Mouse (Mus musculus) activated CD4-positive, CD25-positive, alpha-beta regulatory T cell, adult 4 months (primary cell): Measurements from ENCODE around the gene Ccdc114. TPM values are rescaled to one million over a fixed set of nuclear protein-coding genes. Genes with fewer than 3 reads are reported as not detected.
A peak's percentile ranks its signal among the peaks of the same experiment; 100 is the strongest.
"Not testable (repeated sequence)": the region's sequence is repeated elsewhere in the genome, so short reads cannot be mapped to it uniquely, and the experiment has no call there.

Experiments
- ATAC-seq: one replicate; pipeline ENCODE4 v1.8.0; 2017
- polyA plus RNA-seq, 2 experiments: library from polyadenylated mRNA; unstranded; fragments of 100-300 nt; shearing (Covaris generic); gene quantifications; one replicate each; pipeline ENCODE4 v1.2.1; 2017

The Ccdc114 gene
- polyA plus RNA-seq, result 1 to 10 TPM in 1 of 2 experiments, under 1 TPM in 1; 0.96 to 2.2 TPM

DNA sequence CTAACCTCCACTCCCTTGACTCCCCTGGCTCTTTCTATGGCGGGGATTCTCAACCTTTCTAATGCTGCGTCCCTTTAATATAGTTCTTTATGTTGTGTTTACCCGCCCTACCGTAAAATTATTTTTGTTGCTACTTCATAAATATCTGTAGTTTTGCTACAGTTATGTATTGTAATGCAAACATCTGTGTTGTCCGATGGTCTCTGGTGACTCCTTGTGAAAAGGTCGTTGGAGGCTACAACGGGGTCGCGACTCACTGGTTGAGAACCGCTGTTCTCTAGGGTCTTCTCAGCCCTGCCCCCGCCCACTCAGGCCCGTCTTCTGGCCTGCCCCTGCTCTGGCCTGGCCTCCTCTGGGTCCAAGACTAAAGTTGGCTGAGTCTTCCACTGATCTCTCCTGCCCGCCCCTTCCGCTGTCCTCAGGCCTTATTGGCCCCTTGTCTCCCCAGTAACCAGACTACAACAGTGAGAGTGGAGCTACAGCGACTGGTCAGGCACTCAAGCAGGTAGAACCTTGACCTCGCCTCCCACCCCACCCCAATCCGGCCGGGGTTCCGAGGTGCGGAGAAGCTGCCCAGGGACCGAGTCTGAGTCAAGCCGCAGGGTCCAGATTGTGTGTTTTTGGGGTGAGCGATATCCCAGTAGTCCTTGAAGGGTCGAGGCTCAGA lies at the start of gene Ccdc114:
Gene Ccdc114, plus strand, starts transcription at position 311 of the 667 bp plus-strand sequence.
- ATAC-seq, result no peak

DNA sequence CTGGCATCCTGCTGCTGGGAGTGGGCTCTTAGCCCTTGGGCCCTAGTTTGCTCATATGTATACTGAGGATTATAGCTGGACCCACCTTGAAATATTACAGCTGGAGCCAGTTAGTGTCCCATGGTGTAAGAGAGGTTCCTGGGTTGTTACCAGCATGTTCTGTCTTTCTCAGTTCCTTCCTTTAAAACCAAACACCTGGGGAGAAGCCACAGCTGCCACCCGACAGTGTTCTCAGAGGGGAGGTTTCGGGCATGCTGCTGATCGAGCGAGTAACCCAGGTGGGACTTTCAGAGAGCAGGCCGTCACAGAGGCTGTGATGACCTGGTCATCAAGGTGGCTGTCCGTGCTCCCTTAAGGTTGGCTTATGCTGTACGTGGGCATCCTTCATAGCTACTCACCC lies 47.0 kb upstream of the Ccdc114 start:
- no peak for ATAC-seq

DNA sequence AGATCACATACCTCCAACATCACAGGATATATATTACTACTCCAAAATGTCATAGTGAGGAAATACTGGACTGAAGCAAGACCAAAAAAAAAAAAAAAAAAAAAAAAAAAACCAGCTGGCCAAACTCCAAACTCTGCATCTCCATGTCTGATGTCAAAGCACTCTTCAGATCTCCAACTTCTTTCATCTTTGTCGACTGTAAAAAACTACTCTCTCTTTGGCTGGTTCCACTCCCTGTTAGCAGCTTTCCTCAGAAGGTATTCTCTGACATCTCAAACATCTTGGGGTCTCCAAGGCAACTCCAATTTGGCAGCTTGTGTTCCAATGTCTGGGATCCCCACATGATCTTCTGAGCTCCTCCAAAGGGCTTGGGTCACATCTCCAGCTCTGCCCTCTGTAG lies 45.6 kb upstream of the Ccdc114 start, which contains the start of gene Grin2d:
Gene Grin2d, minus strand, starts transcription at position 101 of the 400 bp plus-strand sequence.
- ATAC-seq, result not testable (repeated sequence)

DNA sequence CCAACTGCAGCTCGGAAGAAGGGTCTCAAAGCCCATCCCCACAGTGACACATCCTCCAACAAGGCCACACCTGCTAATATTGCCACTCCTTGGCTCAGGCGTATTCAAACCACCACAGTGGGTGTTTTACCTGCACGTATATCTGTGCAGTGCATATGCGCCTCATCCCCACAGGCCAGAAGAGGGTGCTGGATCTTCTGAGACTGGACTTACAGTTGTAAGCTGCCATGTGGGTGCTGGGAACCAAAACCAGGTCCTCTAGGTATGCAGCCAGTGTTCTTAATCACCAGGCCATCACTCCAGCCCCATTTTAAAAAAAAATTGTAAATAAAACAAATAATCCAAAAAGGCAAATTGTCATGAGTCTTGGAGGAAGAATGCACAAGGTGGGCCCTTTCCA lies 43.3 kb upstream of the Ccdc114 start:
- no peak for ATAC-seq

DNA sequence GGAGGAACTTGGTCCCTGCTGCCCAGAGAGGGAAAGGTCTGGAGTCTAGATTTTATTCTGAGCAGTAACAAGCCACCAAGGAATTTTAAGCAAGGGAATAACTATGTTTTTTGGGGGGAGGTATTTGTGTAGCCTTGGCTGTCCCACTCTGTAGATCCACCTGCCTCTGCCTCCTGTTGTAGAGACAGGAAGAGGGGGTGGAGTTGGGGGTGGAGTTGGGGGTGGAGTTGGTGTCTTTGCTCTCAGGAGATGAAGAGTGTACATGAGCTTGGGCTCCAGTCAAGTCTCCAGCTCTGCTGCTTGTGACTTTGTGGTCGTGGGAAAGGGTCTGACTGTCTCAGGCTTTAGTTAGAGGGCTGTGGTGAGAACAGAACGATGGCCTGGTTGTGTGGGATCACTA lies 42.9 kb upstream of the Ccdc114 start:
- no peak for ATAC-seq

DNA sequence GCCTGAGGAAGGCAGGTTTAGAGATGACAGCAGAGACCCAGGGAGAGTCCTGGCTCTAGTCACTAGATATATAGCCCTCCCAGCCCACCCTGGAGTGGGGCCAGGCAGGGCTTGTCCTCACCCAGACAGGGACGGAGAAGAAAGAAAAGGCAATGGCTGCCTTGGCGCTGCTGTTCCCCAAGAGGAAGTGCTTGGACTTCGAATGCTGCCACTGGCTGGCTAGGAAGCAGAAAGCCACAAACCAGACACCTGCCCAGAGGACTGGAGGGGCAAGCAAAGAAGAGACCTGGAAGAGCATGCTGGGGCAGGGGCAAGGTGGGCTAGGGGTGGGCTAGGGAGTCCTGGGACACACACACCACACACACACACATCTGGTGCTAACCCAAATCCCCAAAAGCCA lies 36.6 kb upstream of the Ccdc114 start:
- ATAC-seq, result no peak

DNA sequence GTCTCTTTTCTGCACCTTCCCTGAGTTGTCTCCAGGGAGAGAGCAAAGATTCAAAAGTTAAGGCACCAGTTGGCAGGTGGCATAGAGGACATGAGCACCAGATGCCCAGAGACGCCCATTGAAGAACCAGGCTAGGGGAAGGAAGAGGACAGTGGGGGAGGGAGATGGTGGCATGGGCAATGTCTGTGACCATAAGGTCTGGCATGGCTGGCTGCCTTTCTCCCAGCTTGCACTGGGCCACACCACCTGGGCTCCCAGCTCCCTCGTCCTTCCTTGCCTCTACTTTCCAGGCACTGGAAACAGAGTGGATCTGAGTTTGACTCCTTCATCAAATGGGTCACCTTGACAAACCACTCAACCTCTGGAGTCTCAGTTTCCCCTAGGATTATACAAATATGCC lies 31.2 kb upstream of the Ccdc114 start:
- ATAC-seq, result no peak

DNA sequence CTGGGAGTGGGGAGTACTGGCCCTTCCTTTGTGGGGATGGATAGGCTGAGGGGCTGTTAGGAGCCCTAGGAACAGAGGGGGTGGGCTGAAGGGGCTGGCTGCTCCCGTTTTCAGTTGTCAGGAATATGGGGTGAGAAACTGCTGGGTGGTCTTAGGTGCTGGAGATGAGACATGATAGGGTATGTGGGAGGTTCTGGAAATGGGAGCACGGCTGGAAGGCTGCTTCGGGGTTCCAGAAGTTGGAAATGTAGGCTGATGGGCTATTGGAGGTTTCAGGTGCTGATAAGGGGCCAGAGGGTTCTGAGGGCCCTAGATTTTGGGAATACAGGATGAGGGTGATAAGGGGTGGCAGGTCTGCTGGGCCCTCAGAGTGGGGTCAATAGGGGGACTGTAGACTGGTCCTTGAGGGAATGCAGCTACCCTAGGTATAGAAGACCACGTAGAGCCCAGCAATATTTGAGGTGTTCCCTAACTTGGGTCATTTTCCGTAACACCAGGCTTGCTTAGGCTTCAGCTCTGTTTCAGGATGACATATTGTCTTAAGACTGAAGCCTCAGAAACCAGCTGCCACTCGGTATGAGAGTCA lies 27.8 kb upstream of the Ccdc114 start:
- ATAC-seq, result peak; percentile 7

DNA sequence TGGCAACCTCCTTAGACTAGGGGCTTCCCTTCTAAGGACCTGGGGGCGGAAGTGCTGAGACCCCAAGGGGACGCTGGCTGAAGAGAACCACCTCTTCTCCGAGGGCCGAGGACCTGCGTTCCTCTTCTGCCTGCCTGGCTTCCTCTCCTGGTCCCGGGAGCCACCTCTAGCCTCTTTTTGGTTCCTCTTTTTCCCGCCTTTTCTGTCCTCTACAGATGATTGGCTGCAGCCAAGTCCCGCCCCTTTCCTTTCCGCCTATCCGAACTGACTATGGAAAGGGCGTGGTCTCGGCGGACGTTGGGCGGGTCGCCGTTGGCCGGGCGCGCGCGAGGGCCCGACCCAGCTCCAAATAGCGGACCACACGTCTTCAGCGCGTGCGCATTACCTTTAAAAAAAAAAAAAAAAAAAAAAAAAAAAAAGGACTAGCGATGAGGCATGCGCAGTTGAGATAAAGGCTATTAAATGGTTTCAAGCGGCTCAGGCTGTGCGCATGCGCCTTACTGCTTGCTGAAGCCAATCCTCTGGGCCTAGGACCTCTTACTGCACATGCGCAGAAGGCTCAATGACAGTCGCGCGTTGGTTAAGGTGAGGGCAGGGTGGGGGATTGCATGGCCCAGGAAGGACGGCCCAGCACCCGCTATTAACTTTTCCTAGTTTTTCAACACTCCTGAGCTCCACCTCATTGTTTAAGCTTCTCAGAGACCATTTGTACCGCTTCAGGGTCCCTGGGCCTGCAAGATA lies 27.2 kb upstream of the Ccdc114 start, which contains the start of the genes Syngr4 and Tmem143:
Gene Syngr4, minus strand, starts transcription at position 198 of the 741 bp plus-strand sequence.
Gene Tmem143, plus strand, starts transcription at position 425 of the 741 bp plus-strand sequence.
- ATAC-seq, result peak; percentile 91

DNA sequence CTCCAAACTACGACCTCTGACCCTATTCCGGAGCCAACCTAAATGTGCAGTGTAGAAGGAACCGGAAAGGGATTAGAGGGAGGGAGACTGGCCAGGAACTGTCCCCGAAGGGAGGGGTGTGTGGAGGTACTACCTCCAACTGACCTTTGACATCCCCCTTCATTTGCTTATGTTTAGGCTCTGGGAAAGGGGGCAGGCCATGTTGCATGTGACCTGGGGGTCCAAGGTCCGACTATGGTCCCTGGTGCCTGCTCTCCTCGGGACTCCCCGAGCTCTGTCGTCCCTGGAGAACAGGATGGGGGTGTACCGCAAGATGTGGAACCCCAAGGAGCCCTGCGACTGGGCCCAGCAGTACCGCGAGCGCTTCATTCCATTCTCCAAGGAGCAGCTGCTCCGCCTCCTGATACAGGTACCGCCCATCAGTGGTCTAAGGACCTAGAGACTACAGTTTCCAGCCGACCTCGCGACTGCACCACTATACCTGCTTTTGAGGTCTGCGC lies 26.6 kb upstream of the Ccdc114 start:
- ATAC-seq, result no peak

DNA sequence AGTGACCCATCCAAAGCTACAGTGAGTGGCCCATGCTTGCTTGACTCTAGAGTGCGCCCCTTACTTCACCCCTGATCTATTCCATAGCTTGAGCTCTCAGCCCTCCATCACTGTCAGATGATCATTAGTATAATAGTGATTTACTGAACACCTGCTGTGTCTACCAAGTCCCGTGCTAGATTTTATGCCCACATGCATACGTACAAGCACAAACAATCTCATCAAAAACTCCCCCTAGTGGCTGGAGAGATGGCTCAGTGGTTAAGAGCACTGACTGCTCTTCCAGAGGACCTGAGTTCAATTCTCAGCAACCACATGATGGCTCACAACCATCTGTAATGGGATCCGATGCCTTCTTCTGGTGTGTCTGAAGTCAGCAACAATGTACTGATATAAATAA lies 25.7 kb upstream of the Ccdc114 start:
- peak; percentile 32 for ATAC-seq

DNA sequence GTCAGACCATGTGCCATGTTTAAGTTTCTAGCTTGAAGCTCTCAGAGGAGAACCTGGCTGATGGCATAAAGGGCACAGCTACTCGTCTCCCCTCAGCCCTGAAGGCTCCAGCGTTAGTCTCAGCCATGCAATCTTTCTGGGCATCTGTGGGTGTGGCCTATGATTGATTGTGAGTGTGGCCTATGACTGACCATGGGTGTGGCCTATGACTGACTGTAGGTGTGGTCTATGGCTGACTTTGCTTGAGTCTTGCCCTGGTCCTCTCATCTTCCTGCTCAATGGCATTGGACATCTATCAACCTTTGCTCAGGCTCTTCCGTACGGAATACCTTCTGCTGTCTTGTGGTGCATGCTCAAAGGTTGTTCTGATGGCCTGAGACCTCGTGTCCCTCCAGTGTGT lies 22.3 kb upstream of the Ccdc114 start:
- ATAC-seq, result no peak

DNA sequence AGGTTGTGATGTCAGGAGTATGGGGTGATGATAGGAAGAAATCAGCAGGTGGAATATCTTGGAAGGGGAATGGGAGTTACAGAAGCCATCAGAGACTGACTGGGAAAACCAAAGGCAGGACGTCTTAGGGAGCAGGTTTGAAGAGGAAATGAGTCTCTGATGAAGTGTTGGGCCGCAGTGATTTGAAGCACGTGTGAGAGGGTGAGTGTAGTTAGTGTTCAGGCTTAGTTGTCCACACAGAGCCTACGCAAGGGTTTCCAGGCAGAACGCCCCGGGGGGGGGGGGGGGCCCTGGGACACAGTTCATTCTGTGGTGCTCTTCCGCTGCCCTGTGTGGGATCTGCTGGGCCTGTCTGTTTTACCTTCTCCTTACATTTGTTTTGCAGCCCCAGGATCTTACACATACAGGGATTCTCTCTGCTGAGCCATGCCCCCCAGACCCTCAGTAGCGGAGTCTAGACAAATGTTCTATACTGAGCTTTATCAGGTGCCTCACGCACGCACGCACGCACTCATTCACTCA lies 21.3 kb upstream of the Ccdc114 start:
- no peak for ATAC-seq

DNA sequence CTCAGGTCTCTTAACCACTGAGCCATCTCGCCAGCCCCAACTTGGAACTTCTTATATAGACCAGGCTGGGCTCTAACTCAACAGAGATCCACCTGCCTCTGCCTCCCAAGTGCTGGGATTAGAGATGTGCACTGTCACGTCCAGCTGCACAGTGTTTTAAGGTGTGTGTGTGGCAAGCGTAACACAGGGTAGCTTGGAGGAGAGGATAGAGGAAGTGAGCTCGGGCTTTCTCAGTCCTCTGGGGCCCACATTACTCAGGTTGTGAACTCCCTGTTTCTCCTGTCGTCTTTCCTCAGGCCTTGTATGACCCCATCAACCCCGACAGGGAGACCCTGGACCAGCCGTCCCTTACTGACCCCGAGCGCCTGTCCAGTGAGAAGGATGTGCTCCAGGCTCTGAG lies 17.2 kb upstream of the Ccdc114 start:
- no peak for ATAC-seq

DNA sequence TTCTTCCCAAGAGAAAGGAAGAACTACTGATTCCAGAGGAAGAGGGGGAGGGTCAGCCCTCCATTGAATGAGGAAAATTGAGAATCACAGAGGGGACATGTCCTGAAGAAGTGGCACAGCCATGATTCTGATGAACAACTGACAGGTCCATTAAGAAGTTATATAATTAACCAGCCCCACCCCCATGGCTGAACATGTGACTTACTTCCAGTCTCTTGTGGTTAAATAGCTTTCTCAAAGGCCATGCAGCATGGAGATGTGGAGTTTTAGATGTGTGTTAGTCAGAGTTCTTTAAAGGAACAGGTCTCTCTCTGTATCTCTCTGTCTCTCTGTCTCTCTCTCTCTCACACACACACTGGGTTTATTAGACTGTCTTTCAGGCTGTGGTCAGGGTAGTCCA lies 15.5 kb upstream of the Ccdc114 start:
- no peak for ATAC-seq

DNA sequence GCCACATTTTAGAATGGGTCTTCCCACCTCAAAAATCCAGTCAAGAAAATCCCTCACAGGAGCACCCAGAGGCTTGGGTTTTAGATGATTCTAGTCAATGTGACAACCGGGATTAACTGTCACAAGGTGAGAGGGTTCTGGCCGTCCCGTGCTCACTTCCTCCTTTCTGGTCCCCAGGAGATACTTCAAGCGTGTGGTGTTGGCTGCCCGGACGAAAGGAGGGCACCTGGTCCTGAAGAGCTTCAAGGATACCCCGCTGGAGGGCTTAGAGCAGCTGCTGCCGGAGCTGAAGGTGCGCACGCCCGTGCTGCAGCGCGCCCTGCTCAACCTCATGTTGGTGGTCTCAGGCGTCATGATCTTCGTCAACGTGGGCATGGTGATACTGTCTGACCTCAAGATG lies 14.7 kb upstream of the Ccdc114 start:
- ATAC-seq, result no peak

DNA sequence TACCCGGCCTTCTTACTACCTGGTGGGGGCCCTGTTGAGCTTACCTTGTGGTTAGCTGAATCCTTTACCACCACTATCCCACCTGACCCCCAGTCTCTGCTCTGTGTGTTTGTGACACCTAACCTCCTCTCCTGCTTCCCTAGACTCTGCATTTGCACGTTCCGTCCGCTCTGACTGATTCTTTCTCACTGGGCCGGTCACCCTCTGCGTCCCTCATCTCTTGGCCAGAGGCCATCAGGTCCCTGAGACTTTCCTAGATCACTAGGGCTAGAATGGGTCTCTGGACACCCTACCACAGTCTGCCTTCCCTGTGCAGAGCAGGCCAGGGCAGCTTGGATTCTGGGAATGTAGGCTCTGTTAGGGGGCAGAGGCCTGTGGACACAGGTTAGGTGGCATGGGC lies 9.8 kb upstream of the Ccdc114 start:
- ATAC-seq, result no peak

DNA sequence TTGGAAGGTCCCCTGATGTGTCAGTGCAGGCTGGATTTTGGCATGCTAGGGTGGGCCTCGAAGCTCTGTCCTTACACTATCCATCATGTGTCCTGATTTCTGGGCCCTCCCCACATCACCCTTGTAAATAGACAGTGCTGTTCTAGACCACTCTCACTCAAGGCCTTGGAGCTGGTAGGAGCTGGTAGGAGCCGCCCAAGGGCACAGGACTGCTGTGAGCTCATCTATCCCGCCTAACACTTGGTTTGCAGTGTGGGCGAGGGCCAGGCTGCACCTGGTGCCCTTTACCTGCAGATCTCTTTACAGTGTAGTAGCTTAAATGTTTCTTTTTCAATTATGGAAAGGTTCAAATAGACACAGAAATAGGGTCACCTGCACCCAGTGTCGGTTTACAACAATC lies 8.9 kb upstream of the Ccdc114 start:
- ATAC-seq, result no peak

DNA sequence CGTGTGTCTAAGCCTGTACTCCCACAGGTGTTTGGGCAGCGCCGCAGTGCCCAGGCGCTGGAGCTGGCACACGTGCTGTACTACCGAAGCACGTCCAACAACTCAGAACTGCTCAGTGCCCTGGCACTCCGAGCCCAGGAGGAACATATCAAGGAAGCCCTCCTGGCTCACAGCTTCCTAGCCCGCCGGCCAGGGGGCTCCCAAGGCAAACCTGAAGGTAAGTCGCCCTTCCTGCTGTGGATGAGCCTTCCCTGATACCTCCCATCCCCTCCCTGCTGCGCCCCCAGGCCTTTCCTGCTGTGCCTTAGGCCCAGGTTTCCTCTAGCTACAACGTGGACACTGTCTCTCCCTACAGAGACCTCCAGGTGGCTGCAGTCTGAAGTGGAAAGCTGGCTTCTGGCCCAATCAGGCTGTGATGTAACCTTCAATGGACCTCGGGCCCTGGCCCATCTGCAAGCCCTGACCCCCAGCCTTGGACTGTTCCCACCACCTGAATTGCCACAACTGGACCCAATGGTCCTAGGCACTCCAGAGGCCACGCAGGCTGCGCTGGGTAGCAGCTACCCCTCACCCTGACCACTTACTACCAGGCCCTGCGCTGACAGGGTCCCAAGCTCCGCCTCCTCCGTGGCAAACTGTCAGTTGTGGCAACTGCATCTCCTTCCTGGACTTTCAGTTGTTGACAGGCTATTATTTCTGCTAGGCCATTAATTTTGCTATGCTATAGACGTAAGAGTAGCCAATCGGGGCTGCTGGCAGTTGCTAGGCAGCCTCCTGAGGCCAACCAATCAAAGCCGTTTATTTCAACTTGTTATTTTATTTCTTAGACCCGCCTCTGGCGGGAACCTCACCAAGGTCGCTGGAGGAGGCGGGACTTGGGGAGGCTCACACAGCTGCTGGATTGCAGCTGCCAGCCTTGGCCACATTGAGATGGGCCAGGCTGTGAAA lies 7.5 kb upstream of the Ccdc114 start:
- peak; percentile 87 for ATAC-seq

DNA sequence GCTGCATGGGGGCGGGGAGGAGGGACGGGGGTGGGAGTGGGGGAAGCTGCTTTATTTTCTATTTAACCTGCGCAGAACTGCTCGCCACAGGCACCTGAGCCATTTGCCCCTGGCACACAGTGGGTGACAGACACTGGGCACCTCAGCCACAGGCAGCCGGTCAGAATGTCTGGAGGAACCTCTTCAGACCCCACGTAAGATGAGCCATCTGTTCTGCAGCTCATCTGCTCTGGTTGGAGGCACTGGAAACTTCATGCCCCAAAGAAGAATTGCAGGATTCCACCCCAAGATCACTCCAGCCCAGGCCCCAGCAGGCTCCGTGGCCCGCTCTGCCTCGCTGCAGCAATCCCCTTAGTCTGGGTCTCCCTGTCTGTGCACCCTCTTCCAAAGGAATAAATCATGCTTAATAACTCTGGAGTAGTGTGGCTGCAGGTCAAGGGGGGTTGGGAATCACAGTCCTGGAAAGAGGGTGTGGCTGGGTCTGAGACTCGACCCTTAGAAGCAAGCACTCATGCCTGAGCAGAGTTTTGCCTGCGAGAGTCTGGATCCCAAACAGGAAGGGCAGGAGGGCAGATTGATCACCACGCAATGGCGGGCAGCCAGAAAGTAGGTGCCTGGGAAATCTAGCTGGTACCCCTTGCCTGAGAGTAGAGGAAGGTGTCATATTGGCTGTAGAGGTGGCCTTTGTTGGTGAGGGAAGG lies 6.7 kb upstream of the Ccdc114 start:
- no peak for ATAC-seq

DNA sequence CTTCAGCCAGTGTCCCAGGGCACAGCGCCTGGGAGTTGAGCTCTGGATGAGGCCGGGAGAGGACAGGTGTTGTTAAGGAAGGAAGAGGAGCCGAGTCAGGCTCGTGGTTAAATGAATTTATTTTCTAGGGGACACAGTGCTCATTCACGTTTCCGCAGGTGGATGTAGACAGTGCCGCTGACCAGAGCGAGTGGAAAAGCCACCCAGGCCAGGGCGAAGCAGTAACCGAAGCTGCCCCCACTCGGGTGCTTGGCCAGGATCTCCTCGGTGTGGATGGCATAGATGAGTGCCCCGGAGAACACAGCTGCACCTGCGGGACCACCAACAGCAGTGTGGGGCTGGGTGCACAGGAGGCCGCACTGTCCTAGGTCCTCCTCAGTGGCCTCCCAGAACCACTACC lies 5.9 kb upstream of the Ccdc114 start:
- no peak for ATAC-seq
